Mouse (Mus musculus) CH12.LX (cell line): ENCODE data around the gene Ercc6.

ENCODE experiments used
- CHD2 ChIP-seq: IDR thresholded peaks from 2 replicates; pipeline ENCODE4 v1.6.1; 2011; ENCODE audit warnings: low read length, improper control_type of control experiment
- CTCF ChIP-seq, 2 experiments: IDR thresholded peaks in 1 of 2; conservative IDR thresholded peaks in 1 of 2; 2 replicates each; pipeline ENCODE4 v1.5.1; 2011 to 2012; ENCODE audit warnings: low read depth in 2 of 2, low read length in 2 of 2, improper control_type of control experiment in 1 of 2, inconsistent platforms in 1 of 2, mild to moderate bottlenecking in 1 of 2, moderate library complexity in 1 of 2
- POLR2A ChIP-seq: IDR thresholded peaks from 2 replicates; pipeline ENCODE4 v1.6.1; 2011; ENCODE audit warnings: low read depth, mild to moderate bottlenecking, improper control_type of control experiment, low read length
- RCOR1 ChIP-seq: conservative IDR thresholded peaks from 2 replicates; pipeline ENCODE4 v1.6.1; 2012; ENCODE audit warnings: low read depth, mild to moderate bottlenecking, inconsistent platforms, low read length, improper control_type of control experiment
- SIN3A ChIP-seq: IDR thresholded peaks from 2 replicates; pipeline ENCODE4 v1.6.1; 2012; ENCODE audit warnings: low read length, improper control_type of control experiment, inconsistent platforms
- TCF12 ChIP-seq: IDR thresholded peaks from 2 replicates; pipeline ENCODE4 v1.6.1; 2014; ENCODE audit warnings: low read depth, mild to moderate bottlenecking, inconsistent platforms, low read length, improper control_type of control experiment
- ZC3H11A ChIP-seq: IDR thresholded peaks from 2 replicates; pipeline ENCODE4 v1.6.1; 2012; ENCODE audit warnings: low read depth, mild to moderate bottlenecking, inconsistent platforms, low read length, improper control_type of control experiment

DNA sequence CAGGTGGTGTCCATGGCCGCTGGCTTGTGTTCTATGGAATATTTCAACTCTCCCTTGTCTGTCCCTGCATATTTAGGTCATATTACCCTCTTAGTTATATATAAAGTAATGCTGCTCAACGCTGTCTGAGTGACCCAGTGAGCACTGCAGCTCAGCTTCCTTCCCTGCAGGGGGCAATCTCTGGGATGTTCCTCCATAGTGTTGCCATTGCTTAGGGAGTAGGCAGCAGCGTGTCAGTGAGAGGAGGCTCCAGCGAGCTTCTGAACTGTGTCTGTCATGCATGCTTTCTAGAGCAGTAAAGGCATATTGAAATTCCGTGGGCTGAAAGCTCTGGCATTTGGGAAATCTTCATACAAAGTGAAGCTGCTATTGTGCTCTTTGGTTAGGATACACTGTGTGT lies 38.5 kb downstream of the Ercc6 start:
- TF ChIP-seq CHD2 (no peak), POLR2A (no peak), CTCF (conservative IDR thresholded peaks at IDR 0.05 in 1 of 2, IDR thresholded peaks at IDR 0.05 in 1 of 2; ENCODE audit: low read depth in 2 of 2, low read length in 2 of 2) (no peak), TCF12 (no peak), ZC3H11A (no peak), SIN3A (no peak), RCOR1 (no peak)
